Mouse (Mus musculus) C2C12 (cell line): ENCODE data around the gene Lst1.

Experiments used
- CEBPB ChIP-seq: IDR thresholded peaks from one replicate; pipeline ENCODE4 v1.6.1; 2011; ENCODE audit warnings: low read depth, mild to moderate bottlenecking, control low read depth, moderate library complexity
- MYOD1 ChIP-seq: IDR thresholded peaks from one replicate; pipeline ENCODE4 v1.6.1; 2011; ENCODE audit warnings: low read depth; ENCODE audit not compliant: control insufficient read depth, insufficient read length

- TF ChIP-seq CEBPB, result no peak
- TF ChIP-seq MYOD1, result no peak
Measured at GRCm38 (mm10) chr17:35198946-35199345, 10.7 kb upstream of the Lst1 start.
